Mouse (Mus musculus) CD8-positive naive resting alpha-beta T cell, adult 57 days (primary cell): ENCODE results near the gene Gm20538. TPM values are rescaled to one million over a fixed set of nuclear protein-coding genes. Genes with fewer than 3 reads are reported as not detected.

Experiments used
- total RNA-seq: library from RNA; stranded (reverse); gene quantifications from one replicate; pipeline ENCODE4 v1.2.4, GENCODE M21; 2023

Gene Gm20538
- total RNA-seq, result not detected

DNA sequence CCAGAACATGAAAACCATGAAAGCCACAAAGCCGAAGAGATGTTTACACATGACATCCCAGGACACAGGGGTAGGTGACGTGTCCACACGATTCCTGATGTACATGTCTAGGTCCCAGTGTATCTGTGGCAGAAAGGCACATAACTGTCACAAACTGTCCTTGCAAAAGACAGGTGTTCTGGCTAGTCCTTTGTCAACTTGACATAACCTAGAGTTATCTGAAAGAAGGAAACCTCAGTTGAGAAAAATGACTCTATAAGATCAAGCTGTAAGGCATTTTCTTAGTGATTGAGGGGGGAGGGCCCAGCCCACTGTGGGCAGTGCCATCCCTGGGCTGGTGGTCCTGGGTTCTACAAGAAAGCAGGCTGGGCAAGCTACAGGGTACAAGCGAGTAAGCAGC, at the start of gene Gm20538:
Gm20538 (minus strand) TSS at position 101 of the 400 bp plus-strand sequence.

DNA sequence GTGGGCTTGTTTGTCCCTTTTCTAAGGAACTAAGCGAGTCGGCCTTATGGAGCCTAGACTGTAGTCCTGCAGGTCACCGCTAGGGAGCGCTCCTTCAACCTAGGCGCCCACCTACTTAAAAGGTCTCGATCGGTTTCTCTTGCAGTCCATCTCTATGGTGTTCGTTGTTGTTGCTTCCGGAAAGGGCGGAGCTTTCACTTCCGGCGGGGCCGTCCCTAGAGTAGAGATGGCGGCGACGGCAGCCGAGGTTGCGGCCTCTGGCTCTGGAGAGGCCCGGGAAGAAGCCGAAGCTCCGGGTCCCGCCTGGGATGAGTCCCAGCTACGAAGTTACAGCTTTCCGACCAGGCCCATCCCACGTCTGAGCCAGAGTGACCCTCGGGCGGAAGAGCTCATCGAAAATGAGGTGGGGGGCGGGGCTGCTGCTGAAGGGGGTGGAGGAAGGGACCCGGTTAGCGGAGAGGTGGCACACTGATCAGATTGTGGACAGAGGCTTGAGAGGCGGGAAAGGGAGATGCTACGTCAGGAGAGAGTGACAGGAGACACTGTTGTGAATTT, 10.1 kb upstream of the Gm20538 start, which contains the start of gene Hif1an:
Hif1an (plus strand) TSS at position 199 of the 555 bp plus-strand sequence.

GRCm38 (mm10) chr19:44554861-44555590, 2.4 kb upstream of the Gm20538 start, which contains the start of gene Ndufb8:
Ndufb8 (minus strand) TSS chr19:44555440.

DNA sequence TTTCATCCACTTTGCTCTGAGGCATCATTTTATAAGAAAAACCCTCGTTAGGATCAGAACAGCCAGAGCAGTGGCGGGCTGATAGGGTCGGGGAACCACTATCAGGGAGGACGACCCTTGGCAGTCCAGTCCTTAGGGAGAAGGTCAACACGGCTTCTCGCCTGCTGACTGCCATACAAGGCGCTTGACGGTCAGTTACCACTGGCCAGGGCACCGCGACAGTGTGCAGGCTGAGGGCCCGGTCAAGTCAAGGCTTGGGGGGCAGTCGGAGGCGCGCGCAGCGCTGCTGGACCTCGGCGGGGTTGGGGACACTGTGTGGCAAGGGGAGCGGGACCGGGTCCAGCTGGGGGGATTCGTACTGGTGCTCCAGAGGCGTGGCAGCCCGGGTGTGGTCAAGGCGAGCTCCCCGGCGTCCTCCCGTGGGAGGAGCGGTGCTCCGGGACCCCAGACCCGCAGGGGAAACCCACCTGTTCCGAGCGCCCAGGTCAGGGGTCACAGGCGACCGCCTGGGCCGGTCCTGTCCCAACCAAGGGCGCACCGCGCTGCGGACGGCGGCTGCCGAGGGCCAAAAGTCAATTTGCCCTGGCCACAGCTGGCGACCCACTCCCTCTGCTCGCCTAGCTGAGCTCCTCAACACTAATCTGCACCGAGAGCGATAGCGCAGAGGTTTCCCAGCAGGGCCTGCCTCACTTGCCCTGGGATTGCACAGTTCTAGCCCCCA, 7.2 kb downstream of the Gm20538 start, which contains the start of gene Sec31b:
Sec31b (minus strand) TSS at position 544 of the 721 bp plus-strand sequence.

Other genes with a start within 250 kb of the Gm20538 start
- gene Scd4, start 219.7 kb downstream of the Gm20538 start, total RNA-seq, result 1.2 TPM
- gene Scd1, start 145.0 kb downstream of the Gm20538 start, total RNA-seq, result 52.4 TPM
- gene Wnt8b, start 59.4 kb downstream of the Gm20538 start, total RNA-seq, result not detected
- 2.8 TPM for gene Sec31b, start 7.0 kb downstream of the Gm20538 start, total RNA-seq
- gene Ndufb8, start 2.6 kb upstream of the Gm20538 start, total RNA-seq, result 98.9 TPM
- gene Hif1an, start 10.0 kb upstream of the Gm20538 start, total RNA-seq, result 48.0 TPM
- not detected for gene Pax2, start 203.2 kb upstream of the Gm20538 start, total RNA-seq